In genomic region chr13:94595289-94595688, GRCm38 (mm10) we compare ENCODE assay signal across 10 mouse cellular contexts.
DNase-seq lines count a peak whose midpoint lies in the region; ATAC-seq and TF ChIP-seq lines count a peak whose summit lies in the region.
"Had no signal": no experiment of that assay in that cellular context is flagged by ENCODE, and none has a peak within 500 bp of the region (broad histone marks: within the 10 kb centered on the region; RNA-seq: fewer than 3 reads in every experiment).

No protein-coding gene starts in this region.

- H3K27me3 ChIP-seq in heart, embryonic 14.5 days (ENCODE audit: control insufficient read depth, insufficient read depth, low read length): peaks cover 50% of the 10 kb centered on the region
- H3K27me3 ChIP-seq in embryonic facial prominence, embryonic 12.5 days: peaks cover 67% of the 10 kb centered on the region
- peaks cover 95% of the 10 kb centered on the region for H3K27me3 ChIP-seq in hindbrain, embryonic 14.5 days (ENCODE audit: control insufficient read depth, insufficient read depth, low read length)
- peaks cover 59% of the 10 kb centered on the region for H3K27me3 ChIP-seq in midbrain, postnatal 0 days (ENCODE audit: insufficient read depth, low read length)

- WGBS in heart, embryonic 14.5 days: 8% methylated on average over 14 of the region's 14 CpGs
- 4% methylated on average over 14 of the region's 14 CpGs for WGBS in embryonic facial prominence, embryonic 12.5 days
- 3% methylated on average over 14 of the region's 14 CpGs for WGBS in hindbrain, embryonic 14.5 days
- 4% methylated on average over 14 of the region's 14 CpGs for WGBS in midbrain, postnatal 0 days
- WGBS in lung, adult 2 months: 9% methylated on average over 14 of the region's 14 CpGs

- no peak for TF ChIP-seq POLR2A in lung, adult 2 months (IDR thresholded peaks at IDR 0.05; ENCODE audit: borderline replicate concordance, extremely low read depth, low read depth, low read length)

- DNase-seq in heart, postnatal 36 days: no peak
- peak; percentile 27 for DNase-seq in hindbrain, embryonic 14.5 days (ENCODE audit: low spot score)
- DNase-seq in midbrain, postnatal 0 days (ENCODE audit: low spot score): no peak
- no peak for DNase-seq in layer of hippocampus, adult 11-12 months (ENCODE audit: low spot score)
- DNase-seq in thymus, postnatal 0 days (ENCODE audit: low spot score): no peak
- no peak for DNase-seq in lung, adult 2 months
- DNase-seq: gastrocnemius, postnatal 36 days had no signal

- H3K27ac ChIP-seq in heart, embryonic 14.5 days (replicated peaks in 1 of 2; ENCODE audit: control insufficient read depth in 1 of 2, insufficient read depth in 1 of 2, low read depth in 2 of 2, low read length in 2 of 2): no peak overlapping the region
- no peak overlapping the region for H3K27ac ChIP-seq in embryonic facial prominence, embryonic 12.5 days
- H3K27ac ChIP-seq in hindbrain, embryonic 14.5 days: no peak overlapping the region
- H3K27ac ChIP-seq in midbrain, postnatal 0 days (ENCODE audit: low read depth, low read length): no peak overlapping the region
- H3K27ac ChIP-seq: macrophage had no signal

- no peaks in the 10 kb centered on the region for H3K36me3 ChIP-seq in heart, embryonic 14.5 days (ENCODE audit: control insufficient read depth, insufficient read depth, low read length)
- no peaks in the 10 kb centered on the region for H3K36me3 ChIP-seq in embryonic facial prominence, embryonic 12.5 days
- no peaks in the 10 kb centered on the region for H3K36me3 ChIP-seq in hindbrain, embryonic 14.5 days (replicated peaks; ENCODE audit: control insufficient read depth, insufficient read depth)
- no peaks in the 10 kb centered on the region for H3K36me3 ChIP-seq in midbrain, postnatal 0 days (ENCODE audit: insufficient read depth, low read length)

- H3K9ac ChIP-seq in heart, embryonic 14.5 days (ENCODE audit: low read length): no peak overlapping the region
- H3K9ac ChIP-seq in embryonic facial prominence, embryonic 12.5 days: no peak overlapping the region
- H3K9ac ChIP-seq in hindbrain, embryonic 14.5 days: no peak overlapping the region
- no peak overlapping the region for H3K9ac ChIP-seq in midbrain, postnatal 0 days (replicated peaks; ENCODE audit: low read length, poor library complexity, severe bottlenecking)

- H3K4me2 ChIP-seq in heart, embryonic 14.5 days (ENCODE audit: low read length): peak overlapping the region; percentile 73; the same call in 1 of the 2 replicates
- peak overlapping the region; percentile 52 for H3K4me2 ChIP-seq in embryonic facial prominence, embryonic 12.5 days (replicated peaks)
- peak overlapping the region; percentile 47 for H3K4me2 ChIP-seq in hindbrain, embryonic 14.5 days (replicated peaks)
- H3K4me2 ChIP-seq in midbrain, postnatal 0 days (ENCODE audit: low read depth, low read length, poor library complexity, severe bottlenecking): peak overlapping the region; percentile 48

- intact Hi-C loops in heart, postnatal 36 days (cut with DNase I): no loop called here

- H3K4me3 ChIP-seq in heart, embryonic 14.5 days (ENCODE audit: control insufficient read depth in 1 of 2, insufficient read depth in 1 of 2, low read depth in 1 of 2, low read length in 2 of 2): no peak overlapping the region; a peak in 1 of 4 replicates
- 0 out of 2 replicates have a peak overlapping the region, but pooled peaks have one; percentile 36 for H3K4me3 ChIP-seq in embryonic facial prominence, embryonic 12.5 days
- H3K4me3 ChIP-seq in hindbrain, embryonic 14.5 days (replicated peaks; ENCODE audit: low read length): no peak overlapping the region
- no peak overlapping the region for H3K4me3 ChIP-seq in midbrain, postnatal 0 days (ENCODE audit: low read depth, low read length)
- H3K4me3 ChIP-seq in lung, adult 2 months (replicated peaks; ENCODE audit: extremely low read depth, low read depth, low read length): no peak overlapping the region

- TF ChIP-seq CTCF in midbrain, postnatal 0 days (IDR thresholded peaks at IDR 0.05): no peak
- no peak for TF ChIP-seq CTCF in lung, adult 2 months (IDR thresholded peaks at IDR 0.05; ENCODE audit: insufficient read depth, low read length)

- H3K9me3 ChIP-seq in heart, embryonic 14.5 days (ENCODE audit: control insufficient read depth, low read length): no peaks in the 10 kb centered on the region
- no peaks in the 10 kb centered on the region for H3K9me3 ChIP-seq in embryonic facial prominence, embryonic 12.5 days
- H3K9me3 ChIP-seq in hindbrain, embryonic 14.5 days (ENCODE audit: control insufficient read depth, low read length): no peaks in the 10 kb centered on the region
- H3K9me3 ChIP-seq in midbrain, postnatal 0 days (ENCODE audit: low read length): no peaks in the 10 kb centered on the region

- ATAC-seq in heart, embryonic 14.5 days (ENCODE audit: insufficient number of reproducible peaks, insufficient read depth, low FRiP score, low read depth): no peak
- ATAC-seq in embryonic facial prominence, embryonic 12.5 days (ENCODE audit: insufficient number of reproducible peaks, insufficient read depth, low FRiP score, low TSS enrichment): no peak
- ATAC-seq in hindbrain, embryonic 14.5 days (ENCODE audit: low FRiP score): peak; percentile 60
- ATAC-seq in midbrain, postnatal 0 days (ENCODE audit: low FRiP score): no peak

- H3K4me1 ChIP-seq in heart, embryonic 14.5 days (ENCODE audit: control insufficient read depth in 2 of 2, insufficient read depth in 2 of 2, low read length in 2 of 2): peaks cover 5 to 9% of the 10 kb centered on the region in 2 experiments; a peak in 3 of 4 replicates
- H3K4me1 ChIP-seq in embryonic facial prominence, embryonic 12.5 days: peaks cover 7% of the 10 kb centered on the region
- peaks cover 14% of the 10 kb centered on the region; the same call in 1 of the 2 replicates for H3K4me1 ChIP-seq in hindbrain, embryonic 14.5 days (replicated peaks; ENCODE audit: control insufficient read depth, insufficient read depth, low read length)
- peaks cover 4% of the 10 kb centered on the region; the same call in 1 of the 2 replicates for H3K4me1 ChIP-seq in midbrain, postnatal 0 days (ENCODE audit: insufficient read depth, low read length)
- H3K4me1 ChIP-seq in lung, adult 2 months (ENCODE audit: control insufficient read depth, insufficient read depth, low read length): no peaks in the 10 kb centered on the region; the same call in 1 of the 2 replicates
